Mouse (Mus musculus) ZHBTc4 (cell line): ENCODE data around the gene Slc39a11.

Experiments used
- DNase-seq: peaks from one replicate; pipeline ENCODE4 v3.0.0-alpha.2; 2011; ENCODE audit warnings: low read depth, low spot score

Gene Slc39a11

DNA sequence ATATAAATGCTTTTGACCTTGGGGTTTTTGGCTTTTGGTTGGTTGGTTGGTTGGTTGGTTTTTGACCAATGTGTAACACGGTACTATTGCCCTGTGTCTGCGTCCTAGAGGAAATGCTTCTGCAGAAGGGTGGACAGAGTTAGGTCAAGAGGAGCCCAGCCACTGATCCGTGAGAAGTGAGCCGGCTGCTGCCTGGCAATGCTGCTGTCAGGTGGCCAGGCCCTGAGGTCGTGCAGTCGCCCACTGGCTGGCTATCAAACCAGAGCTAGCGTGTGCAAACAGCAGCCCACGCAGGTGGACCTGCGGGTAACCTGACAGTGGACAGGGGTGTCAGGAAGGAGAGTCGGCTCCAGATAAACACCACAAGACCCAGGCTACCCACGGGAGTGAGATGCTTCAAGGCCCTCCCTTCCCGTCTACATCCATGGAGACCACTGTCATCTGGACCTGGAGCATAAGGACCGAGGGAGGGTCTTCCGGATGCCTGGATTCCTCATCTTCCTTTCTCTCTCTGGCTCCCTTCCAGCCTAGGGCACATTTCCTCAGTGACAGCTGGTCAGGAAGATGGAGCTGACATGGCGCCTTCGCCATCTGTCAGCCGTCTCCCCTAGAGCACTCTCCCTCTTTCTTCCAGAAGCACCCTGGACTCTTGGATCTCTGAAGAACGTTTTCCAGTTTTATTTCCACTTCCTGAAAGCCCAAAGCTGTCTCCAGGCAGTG lies 49.2 kb downstream of the Slc39a11 start:
- no peak for DNase-seq

GRCm38 (mm10) chr11:113597632-113598031 lies 52.2 kb downstream of the Slc39a11 start:
- DNase-seq = no peak

GRCm38 (mm10) chr11:113595144-113595543 lies 54.7 kb downstream of the Slc39a11 start:
- no peak for DNase-seq

- DNase-seq = peak; percentile 83
Observed at GRCm38 (mm10) chr11:113588936-113589335, 60.9 kb downstream of the Slc39a11 start.

GRCm38 (mm10) chr11:113586423-113586822 lies 63.5 kb downstream of the Slc39a11 start:
- DNase-seq = peak; percentile 43

DNA sequence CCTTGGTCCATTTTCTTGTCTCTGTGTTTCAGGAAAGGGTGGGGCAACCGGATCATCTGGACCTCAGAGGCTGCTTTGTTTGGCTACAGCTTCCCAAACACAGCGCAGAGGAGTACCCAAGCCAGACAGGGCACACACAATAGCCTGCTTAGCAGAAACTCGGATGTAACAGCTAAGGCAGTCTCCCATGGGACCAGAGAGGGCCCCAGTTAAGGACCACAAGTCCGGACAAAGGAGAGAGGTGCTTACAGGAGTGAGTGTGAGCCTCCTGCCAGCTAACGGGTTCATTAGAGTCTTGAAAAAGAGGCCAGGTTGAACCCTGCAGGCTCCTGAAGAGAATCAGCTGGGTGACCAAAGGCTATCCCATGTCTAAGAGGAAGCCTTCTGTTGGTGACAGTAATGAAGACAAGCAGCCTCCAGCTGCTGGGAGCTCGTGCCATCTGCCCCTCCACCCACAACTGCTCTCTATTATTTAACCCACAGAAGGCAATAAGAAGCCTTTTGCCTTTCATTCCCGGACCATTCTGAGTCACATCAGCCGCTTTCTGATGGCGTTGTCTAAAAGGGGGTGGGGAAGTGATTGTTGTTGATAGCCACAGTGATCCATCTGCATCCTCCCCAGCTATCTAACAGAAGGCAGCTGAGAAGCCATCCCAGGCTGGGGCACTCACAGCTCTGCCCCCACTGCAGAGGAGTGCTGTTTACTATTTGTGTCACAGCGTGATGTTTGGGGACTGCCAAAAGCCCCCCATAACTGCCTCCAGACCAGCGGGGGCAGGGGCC lies 65.8 kb downstream of the Slc39a11 start:
- DNase-seq = peak; percentile 55

GRCm38 (mm10) chr11:113577221-113577620 lies 72.7 kb downstream of the Slc39a11 start:
- peak; percentile 89 for DNase-seq

DNA sequence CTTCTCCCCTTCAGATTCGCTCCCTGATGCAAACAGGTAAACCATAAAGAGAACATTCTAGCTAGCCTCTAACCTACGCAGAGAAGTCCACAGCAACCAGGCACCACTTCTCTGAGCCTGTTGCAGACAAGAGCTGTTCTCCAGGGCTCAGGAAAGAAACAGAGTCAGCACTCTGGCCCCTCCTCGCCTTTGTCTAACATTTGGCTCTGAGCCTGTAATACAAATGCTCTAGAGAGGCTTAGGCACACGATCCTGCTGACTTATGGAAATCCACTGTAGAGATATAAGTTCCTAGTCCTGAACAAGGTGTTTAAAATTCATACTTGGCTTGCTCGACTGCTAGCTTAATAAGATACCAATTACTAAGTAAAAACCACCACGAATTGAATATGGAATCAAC lies 77.2 kb downstream of the Slc39a11 start:
- no peak for DNase-seq

DNA sequence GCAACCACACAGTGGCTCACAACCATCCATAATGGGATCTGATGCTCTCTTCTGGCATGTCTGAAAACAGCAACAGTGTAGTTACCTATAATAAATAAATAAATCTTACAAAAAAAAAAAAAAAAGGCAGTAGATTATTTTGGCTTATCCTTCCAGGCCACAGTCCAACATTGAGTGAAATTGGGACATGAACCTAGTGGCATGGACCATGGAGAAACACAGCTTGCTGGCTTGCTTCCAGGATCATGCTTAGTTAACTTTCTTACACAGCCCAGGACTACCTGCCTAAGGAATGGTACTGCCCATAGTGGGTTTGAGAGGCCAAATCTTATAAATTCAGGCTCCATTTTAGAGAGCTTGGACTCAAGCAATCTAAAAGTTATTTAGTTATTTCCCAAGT lies 78.3 kb downstream of the Slc39a11 start:
- DNase-seq = no peak

GRCm38 (mm10) chr11:113568999-113569398 lies 80.9 kb downstream of the Slc39a11 start:
- DNase-seq = no peak

DNA sequence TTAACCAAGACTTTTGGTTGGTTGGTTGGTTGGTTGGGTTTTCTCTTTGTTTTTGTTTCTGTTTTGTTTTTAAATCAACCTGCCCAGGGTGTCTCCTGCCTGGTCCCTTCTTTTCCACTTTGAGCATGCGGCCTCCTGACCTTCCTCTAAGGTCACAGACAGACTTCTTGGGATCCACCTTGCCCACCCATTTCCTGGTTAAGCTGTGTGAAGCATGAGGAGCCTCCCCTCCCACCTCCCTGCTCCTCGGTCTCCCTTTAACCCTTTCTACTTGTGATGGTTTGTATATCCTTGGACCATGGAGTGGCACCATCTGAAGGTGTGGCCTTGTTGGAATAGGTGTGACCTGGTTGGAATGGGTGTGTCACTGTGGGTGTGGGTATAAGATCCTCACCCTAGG lies 82.0 kb downstream of the Slc39a11 start:
- DNase-seq = peak; percentile 80

GRCm38 (mm10) chr11:113565006-113565995 lies 84.6 kb downstream of the Slc39a11 start:
- DNase-seq = peak; percentile 96

- DNase-seq = no peak
Observed at GRCm38 (mm10) chr11:113562326-113562725, 87.6 kb downstream of the Slc39a11 start.

GRCm38 (mm10) chr11:113560150-113560549 lies 89.7 kb downstream of the Slc39a11 start:
- DNase-seq = no peak

DNA sequence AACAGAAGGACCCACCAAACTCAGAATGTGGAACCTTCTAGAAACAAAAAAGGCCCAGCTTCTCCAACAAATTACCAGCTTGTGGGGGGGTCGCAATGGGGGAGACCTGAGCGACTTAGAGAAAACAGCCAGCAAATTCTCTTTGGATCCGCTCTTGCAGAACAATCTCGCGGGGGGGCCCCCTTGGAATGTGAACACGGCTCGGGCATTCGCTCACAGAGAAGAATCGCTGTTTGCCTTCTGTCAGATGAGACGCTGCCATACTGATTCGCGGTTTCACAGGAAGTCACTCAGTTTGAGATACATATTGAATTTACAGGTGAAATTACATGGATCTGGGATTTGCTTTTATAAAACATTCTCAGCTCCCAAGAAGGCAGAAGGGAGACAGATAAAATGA lies 91.4 kb downstream of the Slc39a11 start:
- no peak for DNase-seq

DNA sequence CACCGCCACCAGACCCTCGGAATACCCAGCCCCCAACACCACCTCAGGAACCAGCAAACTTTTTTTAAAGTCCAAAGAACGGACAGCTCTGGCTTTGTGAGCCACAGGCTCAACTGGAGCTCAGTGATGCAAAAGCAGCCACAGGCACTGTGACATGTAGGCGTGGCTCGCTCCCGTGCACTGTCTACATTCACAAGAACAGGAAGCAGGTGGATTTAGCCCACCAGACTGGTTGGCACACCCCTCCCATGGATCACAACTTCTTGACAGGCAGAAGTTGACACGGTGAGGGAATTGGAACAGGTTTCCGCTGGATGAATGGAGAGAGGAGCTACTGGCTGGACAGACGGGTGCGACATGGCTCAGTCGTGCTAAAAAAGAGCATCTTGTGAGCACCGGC lies 93.7 kb downstream of the Slc39a11 start:
- peak; percentile 69 for DNase-seq

GRCm38 (mm10) chr11:113554701-113555360 lies 95.0 kb downstream of the Slc39a11 start:
- no peak for DNase-seq

DNA sequence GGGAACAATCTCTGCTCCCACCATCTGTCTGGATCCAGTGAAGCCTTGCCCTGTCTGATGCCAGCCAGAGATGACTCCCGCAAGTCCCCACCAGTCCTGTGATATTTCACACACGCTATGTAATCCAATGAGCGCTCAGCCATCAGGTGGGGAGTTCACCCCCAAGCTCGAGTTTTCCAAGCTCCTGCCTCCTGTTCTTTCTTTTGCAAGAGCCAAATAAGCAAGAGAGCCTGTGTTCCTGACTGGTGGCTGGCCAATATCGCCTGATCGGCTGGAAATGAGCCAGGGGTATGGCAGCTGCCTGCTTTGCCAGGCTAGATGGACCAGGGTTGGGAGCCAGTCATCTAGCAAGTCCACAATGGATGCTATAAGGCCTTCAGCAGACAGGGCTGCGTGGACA lies 95.7 kb downstream of the Slc39a11 start:
- DNase-seq = no peak

GRCm38 (mm10) chr11:113553605-113554004 lies 96.3 kb downstream of the Slc39a11 start:
- DNase-seq = no peak

GRCm38 (mm10) chr11:113552539-113552938 lies 97.3 kb downstream of the Slc39a11 start:
- no peak for DNase-seq

DNA sequence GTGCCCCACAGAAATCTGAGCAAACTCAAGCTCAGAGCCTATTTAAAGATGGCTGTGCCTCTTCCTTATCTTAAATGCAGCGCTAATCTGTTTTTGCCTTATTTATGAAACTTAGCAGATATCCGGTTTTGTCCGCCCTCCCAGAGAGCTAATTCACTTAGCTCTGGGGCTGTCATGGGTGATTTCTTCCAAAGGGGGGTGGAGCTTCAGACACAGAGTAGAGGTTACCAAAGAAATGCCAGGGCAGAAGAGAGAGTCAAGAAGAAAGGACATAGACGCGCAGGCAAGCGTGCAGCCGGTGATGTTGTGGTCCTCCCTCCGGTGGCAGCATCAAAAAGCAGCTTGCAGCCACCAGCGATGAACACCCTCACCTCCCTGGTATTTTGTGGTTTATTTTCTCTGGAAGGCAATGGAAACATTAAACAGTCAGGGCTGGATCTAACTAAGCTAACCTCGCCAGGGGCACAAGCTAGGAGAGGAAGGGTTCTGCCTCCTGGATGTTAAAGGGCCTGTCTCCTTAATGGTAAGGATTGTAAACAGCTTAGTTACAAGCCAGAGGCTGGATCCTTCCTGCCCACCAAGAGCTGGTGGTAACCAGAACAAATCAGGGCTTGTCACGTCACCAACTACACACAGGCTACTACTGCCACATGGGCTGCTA lies 103.5 kb downstream of the Slc39a11 start:
- DNase-seq = no peak
